In the genomic region with DNA sequence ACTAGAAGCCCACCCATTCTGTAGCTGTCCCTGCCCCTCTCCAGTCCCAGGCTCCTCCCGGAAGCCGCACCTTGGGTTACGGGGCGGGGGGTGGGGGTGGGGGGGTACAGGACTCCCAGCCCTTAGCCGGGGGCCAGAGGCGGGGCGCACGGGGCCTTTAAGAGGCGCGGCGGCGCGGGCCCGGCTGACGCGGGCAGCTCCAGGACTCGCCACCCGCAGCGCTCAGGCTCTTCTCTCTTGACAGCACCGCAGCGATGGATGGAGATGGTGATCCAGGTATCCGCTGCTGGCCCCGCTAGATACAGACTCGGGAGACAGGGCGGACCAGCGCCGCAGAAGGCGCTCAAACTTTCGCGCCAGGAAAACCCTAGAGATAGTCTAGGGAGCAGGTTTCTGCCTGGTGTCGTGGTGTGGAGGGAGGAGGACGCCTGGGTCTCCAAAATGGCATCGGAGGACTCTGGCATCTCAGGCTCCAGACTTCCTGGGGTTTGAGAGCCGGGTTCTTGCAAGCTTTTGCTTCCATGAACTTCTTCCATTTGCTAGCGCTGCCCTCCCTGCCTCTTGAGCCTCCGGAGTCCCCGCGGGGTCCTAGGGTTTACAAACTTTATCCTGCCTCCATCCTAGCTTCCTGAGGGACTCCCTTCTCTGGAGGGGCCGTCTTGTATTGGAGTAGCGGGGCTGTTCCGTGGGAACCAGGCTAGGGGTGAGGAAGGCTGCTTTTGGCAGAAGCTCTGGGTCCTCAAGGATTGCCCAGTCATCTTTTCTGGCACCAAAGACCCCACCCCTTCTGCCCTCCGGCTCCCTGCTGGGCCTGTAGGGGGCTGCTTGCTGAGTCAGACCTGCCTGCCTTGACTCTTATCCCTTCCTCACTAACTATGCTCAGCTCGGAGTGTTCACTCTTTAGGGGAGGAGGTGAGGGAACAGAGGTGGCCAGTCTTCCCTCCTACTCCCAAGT, we compare ENCODE assay signal across 8 mouse cellular contexts. TPM values are rescaled to one million over a fixed set of nuclear protein-coding genes. Genes with fewer than 3 reads are reported as not detected.
A peak's percentile ranks its signal among the peaks of the same experiment; 100 is the strongest.
DNase-seq lines count a peak whose midpoint lies in the region; ATAC-seq lines count a peak whose summit lies in the region.

A gene (minus strand): TSS at position 47 of the 955 bp plus-strand sequence.
A gene (plus strand): TSS at position 186 of the 955 bp plus-strand sequence.

- H3K27ac ChIP-seq in heart, embryonic 12.5 days (ENCODE audit: poor library complexity, severe bottlenecking), result peak within 1 kb of the TSS; percentile 73
- peak within 1 kb of the TSS; percentile 91 for H3K27ac ChIP-seq in hindbrain, embryonic 14.5 days
- peak within 1 kb of the TSS; percentile 76 for H3K27ac ChIP-seq in neural tube, embryonic 12.5 days

- peak within 1 kb of the TSS; percentile 98 for H3K4me2 ChIP-seq in heart, embryonic 12.5 days
- peak within 1 kb of the TSS; percentile 82 for H3K4me2 ChIP-seq in hindbrain, embryonic 14.5 days (replicated peaks)
- H3K4me2 ChIP-seq in neural tube, embryonic 12.5 days (replicated peaks), result peak within 1 kb of the TSS; percentile 96

- DNase-seq in heart, postnatal 4 days, result no peak
- DNase-seq in cerebellum, adult 18-20 months, result peak; percentile 64 to 72
- no peak for DNase-seq in hindbrain, embryonic 14.5 days (ENCODE audit: low spot score)
- peak; percentile 48 for DNase-seq in left cerebral cortex, postnatal 4 days
- no peak for DNase-seq in spleen, postnatal 4 days (ENCODE audit: low spot score in 2 of 2)

- intact Hi-C loops in left cerebral cortex, postnatal 4 days (cut with DNase I), result no loop called here

- peak within 1 kb of the TSS; percentile 79 for H3K4me3 ChIP-seq in heart, embryonic 12.5 days
- peak within 1 kb of the TSS; percentile 76 for H3K4me3 ChIP-seq in hindbrain, embryonic 14.5 days (replicated peaks; ENCODE audit: low read length)
- H3K4me3 ChIP-seq in neural tube, embryonic 12.5 days, result peak within 1 kb of the TSS; percentile 71

- peak; percentile 58 for ATAC-seq in heart, embryonic 12.5 days (ENCODE audit: insufficient number of reproducible peaks, low FRiP score)
- peak; percentile 8 for ATAC-seq in CD4-positive, CD25-positive, alpha-beta regulatory T cell, adult 4 months
- ATAC-seq in hindbrain, embryonic 14.5 days (ENCODE audit: low FRiP score), result no peak; the same call in 1 of the 2 replicates
- peak; percentile 73 for ATAC-seq in neural tube, embryonic 12.5 days (ENCODE audit: low FRiP score, low read depth)

- peak within 1 kb of the TSS; percentile 87 for H3K9ac ChIP-seq in heart, embryonic 12.5 days
- H3K9ac ChIP-seq in hindbrain, embryonic 14.5 days, result peak within 1 kb of the TSS; percentile 90
- peak within 1 kb of the TSS; percentile 88 for H3K9ac ChIP-seq in neural tube, embryonic 12.5 days

- H3K9me3 ChIP-seq in heart, embryonic 12.5 days (replicated peaks), result no peaks in the 10 kb centered on the region
- H3K9me3 ChIP-seq in hindbrain, embryonic 14.5 days (ENCODE audit: control insufficient read depth, low read length), result no peaks in the 10 kb centered on the region
- H3K9me3 ChIP-seq in neural tube, embryonic 12.5 days, result no peaks in the 10 kb centered on the region

- peaks cover 58% of the 10 kb centered on the region for H3K27me3 ChIP-seq in heart, embryonic 12.5 days (replicated peaks)
- peaks cover 50% of the 10 kb centered on the region for H3K27me3 ChIP-seq in hindbrain, embryonic 14.5 days (ENCODE audit: control insufficient read depth, insufficient read depth, low read length)
- H3K27me3 ChIP-seq in neural tube, embryonic 12.5 days (replicated peaks), result peaks cover 51% of the 10 kb centered on the region

- peaks cover 35% of the 10 kb centered on the region for H3K4me1 ChIP-seq in heart, embryonic 12.5 days (replicated peaks)
- peaks cover 29% of the 10 kb centered on the region for H3K4me1 ChIP-seq in hindbrain, embryonic 14.5 days (replicated peaks; ENCODE audit: control insufficient read depth, insufficient read depth, low read length)
- peaks cover 46% of the 10 kb centered on the region for H3K4me1 ChIP-seq in neural tube, embryonic 12.5 days

- peaks cover 22% of the 10 kb centered on the region for H3K36me3 ChIP-seq in heart, embryonic 12.5 days
- H3K36me3 ChIP-seq in hindbrain, embryonic 14.5 days (replicated peaks; ENCODE audit: control insufficient read depth, insufficient read depth), result peaks cover 25% of the 10 kb centered on the region
- peaks cover 26% of the 10 kb centered on the region for H3K36me3 ChIP-seq in neural tube, embryonic 12.5 days

- WGBS in heart, embryonic 12.5 days, result under 1% methylated on average over 43 of the region's 43 CpGs
- under 1% methylated on average over 43 of the region's 43 CpGs for WGBS in hindbrain, embryonic 14.5 days
- WGBS in neural tube, embryonic 12.5 days, result under 1% methylated on average over 43 of the region's 43 CpGs

RNA-seq across cellular contexts. Expression of the first gene that starts in this region (rescaled TPM):
- polyA plus RNA-seq in heart, embryonic 12.5 days (2016; fragmentation: Nextera tagmentation; extraction: Ambion mirVana), result 24.9 and 25.1 TPM in 2 replicates
- 10 to 100 TPM; 18.2 to 22.7 TPM for total RNA-seq in heart, postnatal 4 days (2021)
- polyA plus RNA-seq in CD4-positive, CD25-positive, alpha-beta regulatory T cell, adult 4 months (2017; shearing (Covaris generic)), result 1 to 10 TPM; 2.2 to 2.6 TPM
- polyA plus RNA-seq in hindbrain, embryonic 14.5 days (2014; fragmentation: Nextera tagmentation; extraction: Ambion mirVana), result 98.6 and 101 TPM in 2 replicates
- total RNA-seq in left cerebral cortex, postnatal 4 days (2021), result 10 to 100 TPM; 56.2 to 66.9 TPM
- 79.5 and 82.3 TPM in 2 replicates for polyA plus RNA-seq in neural tube, embryonic 12.5 days (2016; fragmentation: Nextera tagmentation; extraction: Ambion mirVana)

RNA-seq across cellular contexts. Expression of the second gene that starts in this region (rescaled TPM):
- polyA plus RNA-seq in heart, embryonic 12.5 days (2016; fragmentation: Nextera tagmentation; extraction: Ambion mirVana), result 0.70 and 0.92 TPM in 2 replicates
- total RNA-seq in heart, postnatal 4 days (2021), result under 1 TPM in 1 of 2 experiments, not detected in 1; 0.27 TPM
- not detected for polyA plus RNA-seq in CD4-positive, CD25-positive, alpha-beta regulatory T cell, adult 4 months (2017; shearing (Covaris generic))
- 13.1 and 14.0 TPM in 2 replicates for polyA plus RNA-seq in hindbrain, embryonic 14.5 days (2014; fragmentation: Nextera tagmentation; extraction: Ambion mirVana)
- total RNA-seq in left cerebral cortex, postnatal 4 days (2021), result 10 to 100 TPM; 10.7 to 13.4 TPM
- polyA plus RNA-seq in neural tube, embryonic 12.5 days (2016; fragmentation: Nextera tagmentation; extraction: Ambion mirVana), result 2.7 and 4.0 TPM in 2 replicates

Comparison
In these comparisons a context has a peak if more than half of its experiments do, and no peak if none do; other contexts are left out.
1. RNA of the second gene that starts in this region (total RNA-seq): 10.7 to 13.4 TPM in left cerebral cortex, postnatal 4 days; 0.27 TPM in heart, postnatal 4 days; every median in the first group is over 4 times any median in the second.
2. DNase-seq: peak in cerebellum, adult 18-20 months (2 of 2) and left cerebral cortex, postnatal 4 days (single experiment); none in heart, postnatal 4 days (single experiment), hindbrain, embryonic 14.5 days (single experiment) and spleen, postnatal 4 days (0 of 2).
3. Peak in every context shown above with its lines, with median percentiles within 50 percentile points of each other: H3K27ac ChIP-seq, H3K4me2 ChIP-seq, H3K4me3 ChIP-seq and H3K9ac ChIP-seq.